Comparison of ENCODE assay signal across 8 mouse cellular contexts in the genomic region with DNA sequence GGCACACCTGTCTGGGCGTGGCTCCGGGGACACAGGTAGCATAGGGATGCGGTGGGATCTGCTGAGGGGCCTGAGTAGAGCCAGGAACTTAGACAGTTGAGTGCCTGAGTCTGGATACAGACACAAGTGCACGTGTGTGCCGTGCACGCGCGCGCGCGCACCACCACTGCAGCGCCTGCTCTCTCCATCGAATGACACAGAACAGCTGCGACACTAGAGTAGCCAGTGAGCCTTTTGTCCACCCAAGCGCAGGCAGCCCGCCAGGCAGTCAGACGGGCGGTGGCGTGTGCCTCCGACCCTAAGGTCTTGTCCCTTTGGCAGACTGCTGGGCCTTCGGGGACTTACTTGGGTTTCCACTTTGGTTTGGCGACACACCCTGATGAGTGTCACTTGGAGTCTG.
DNase-seq lines count a peak whose midpoint lies in the region; ATAC-seq and TF ChIP-seq lines count a peak whose summit lies in the region.

No protein-coding gene starts in this region.

- no peaks in the 10 kb centered on the region for H3K36me3 ChIP-seq in forebrain, embryonic 14.5 days (ENCODE audit: control insufficient read depth, insufficient read depth, low read length)
- no peaks in the 10 kb centered on the region for H3K36me3 ChIP-seq in hindbrain, embryonic 16.5 days (ENCODE audit: control insufficient read depth, insufficient read depth, low read length)
- no peaks in the 10 kb centered on the region for H3K36me3 ChIP-seq in limb, embryonic 12.5 days

- H3K27ac ChIP-seq in forebrain, embryonic 14.5 days (ENCODE audit: low read depth, low read length): peak overlapping the region; percentile 74
- peak overlapping the region; percentile 10; the same call in 1 of the 2 replicates for H3K27ac ChIP-seq in hindbrain, embryonic 16.5 days (ENCODE audit: low read depth, low read length)
- no peak overlapping the region for H3K27ac ChIP-seq in limb, embryonic 12.5 days
- H3K27ac ChIP-seq in olfactory bulb, adult 2 months (ENCODE audit: insufficient read depth, low read depth, low read length): peak overlapping the region; percentile 96

- no peak for TF ChIP-seq POLR2A in olfactory bulb, adult 2 months (IDR thresholded peaks at IDR 0.05; ENCODE audit: insufficient read depth, low read depth, low read length)

- peaks cover 10% of the 10 kb centered on the region; the same call in 1 of the 2 replicates for H3K27me3 ChIP-seq in forebrain, embryonic 14.5 days (replicated peaks; ENCODE audit: control insufficient read depth, insufficient read depth, low read length)
- peaks cover 4% of the 10 kb centered on the region; the same call in 1 of the 2 replicates for H3K27me3 ChIP-seq in hindbrain, embryonic 16.5 days (replicated peaks; ENCODE audit: control insufficient read depth, insufficient read depth, low read length)
- peaks cover 80% of the 10 kb centered on the region for H3K27me3 ChIP-seq in limb, embryonic 12.5 days

- H3K9ac ChIP-seq in forebrain, embryonic 14.5 days (ENCODE audit: low read length): peak overlapping the region; percentile 70
- peak overlapping the region; percentile 24 for H3K9ac ChIP-seq in hindbrain, embryonic 16.5 days (ENCODE audit: low read depth, low read length)
- H3K9ac ChIP-seq in limb, embryonic 12.5 days (replicated peaks): no peak overlapping the region

- H3K4me1 ChIP-seq in forebrain, embryonic 14.5 days (ENCODE audit: control insufficient read depth, insufficient read depth, low read length): peaks cover 21% of the 10 kb centered on the region
- H3K4me1 ChIP-seq in hindbrain, embryonic 16.5 days (ENCODE audit: control insufficient read depth, insufficient read depth, low read depth, low read length): peaks cover 14% of the 10 kb centered on the region
- H3K4me1 ChIP-seq in limb, embryonic 12.5 days (replicated peaks): peaks cover 11% of the 10 kb centered on the region
- peaks cover 22% of the 10 kb centered on the region for H3K4me1 ChIP-seq in olfactory bulb, adult 2 months (ENCODE audit: control insufficient read depth, insufficient read depth, low read length)

- 0% methylated on average over 22 of the region's 22 CpGs for WGBS in forebrain, embryonic 14.5 days
- 1% methylated on average over 21 of the region's 22 CpGs for WGBS in hindbrain, embryonic 16.5 days
- WGBS in limb, embryonic 12.5 days: 1% methylated on average over 22 of the region's 22 CpGs
- 2% methylated on average over 22 of the region's 22 CpGs for WGBS in olfactory bulb, adult 2 months

- H3K4me2 ChIP-seq in forebrain, embryonic 14.5 days (ENCODE audit: low read length): peak overlapping the region; percentile 68
- H3K4me2 ChIP-seq in hindbrain, embryonic 16.5 days (ENCODE audit: low read length): peak overlapping the region; percentile 64
- peak overlapping the region; percentile 50 for H3K4me2 ChIP-seq in limb, embryonic 12.5 days

- no peaks in the 10 kb centered on the region for H3K9me3 ChIP-seq in forebrain, embryonic 14.5 days (replicated peaks; ENCODE audit: control insufficient read depth, low read length)
- H3K9me3 ChIP-seq in hindbrain, embryonic 16.5 days (ENCODE audit: control insufficient read depth, low read length): no peaks in the 10 kb centered on the region
- H3K9me3 ChIP-seq in limb, embryonic 12.5 days: no peaks in the 10 kb centered on the region

- no peak for TF ChIP-seq CTCF in olfactory bulb, adult 2 months (IDR thresholded peaks at IDR 0.05; ENCODE audit: insufficient read depth, low read depth, low read length)

- ATAC-seq in forebrain, embryonic 14.5 days: peak; percentile 54
- peak; percentile 71 for ATAC-seq in hindbrain, embryonic 16.5 days
- ATAC-seq in limb, embryonic 12.5 days (ENCODE audit: insufficient number of reproducible peaks, insufficient read depth, low FRiP score, low TSS enrichment, low read depth): peak; percentile 21; the same call in 1 of the 2 replicates

- peak overlapping the region; percentile 19 for H3K4me3 ChIP-seq in forebrain, embryonic 14.5 days (ENCODE audit: low read depth, low read length)
- H3K4me3 ChIP-seq in hindbrain, embryonic 16.5 days (ENCODE audit: low read length): peak overlapping the region; percentile 33
- peak overlapping the region; percentile 31 for H3K4me3 ChIP-seq in limb, embryonic 12.5 days (replicated peaks)
- peak overlapping the region; percentile 15; the same call in 1 of the 2 replicates for H3K4me3 ChIP-seq in olfactory bulb, adult 2 months (ENCODE audit: insufficient read depth, low read depth, low read length)

- peak; percentile 45 to 65 for DNase-seq in urinary bladder, postnatal 4 days (ENCODE audit: low spot score in 2 of 2)
- DNase-seq in urinary bladder, postnatal 25 days (ENCODE audit: low spot score): no peak
- DNase-seq in forebrain, embryonic 14.5 days (ENCODE audit: low spot score): peak; percentile 87
- no peak for DNase-seq in T-cell, adult 2 months (ENCODE audit: low spot score)
- DNase-seq in spleen, postnatal 14 days (ENCODE audit: low spot score in 2 of 2): no peak

Comparison
In these comparisons a context has a peak if more than half of its experiments do, and no peak if none do; other contexts are left out.
1. DNase-seq: peak in urinary bladder, postnatal 4 days (2 of 2) and forebrain, embryonic 14.5 days (single experiment); none in urinary bladder, postnatal 25 days (single experiment), T-cell, adult 2 months (single experiment) and spleen, postnatal 14 days (0 of 2).
2. ATAC-seq: peak in every context shown above with its lines; median percentile 71 in hindbrain, embryonic 16.5 days; 54 in forebrain, embryonic 14.5 days; 21 in limb, embryonic 12.5 days.
3. Peak in every context shown above with its lines, with median percentiles within 50 percentile points of each other: H3K4me2 ChIP-seq and H3K4me3 ChIP-seq.